Mouse (Mus musculus) retina, postnatal 7 days (tissue): ENCODE results near the gene Vmn2r70.

ENCODE experiments used
- DNase-seq: peaks from one replicate; pipeline ENCODE4 v3.0.0-alpha.2; 2012; ENCODE audit warnings: low read depth, low spot score

Vmn2r70 gene

DNA sequence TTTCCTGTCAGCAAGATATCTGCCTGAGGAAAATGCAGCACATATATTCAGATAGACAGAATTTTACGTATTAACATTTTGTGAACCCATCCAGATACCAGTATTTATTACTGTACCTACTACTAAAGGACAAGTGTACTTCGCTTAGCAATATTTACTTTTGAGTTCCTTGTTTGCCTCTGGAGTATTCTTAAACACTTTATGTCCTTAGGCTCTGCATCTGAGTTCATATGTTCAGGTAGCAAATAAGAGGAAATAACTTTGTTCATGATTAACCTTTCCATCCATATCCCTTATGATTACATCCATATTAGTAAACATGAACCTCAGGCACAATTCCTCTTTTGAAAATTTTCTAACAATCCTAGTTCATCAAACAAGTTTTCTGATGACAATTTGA is at the start of gene Vmn2r70:
Gene Vmn2r70, minus strand, starts transcription at position 101 of the 400 bp plus-strand sequence.
- no peak for DNase-seq

DNA sequence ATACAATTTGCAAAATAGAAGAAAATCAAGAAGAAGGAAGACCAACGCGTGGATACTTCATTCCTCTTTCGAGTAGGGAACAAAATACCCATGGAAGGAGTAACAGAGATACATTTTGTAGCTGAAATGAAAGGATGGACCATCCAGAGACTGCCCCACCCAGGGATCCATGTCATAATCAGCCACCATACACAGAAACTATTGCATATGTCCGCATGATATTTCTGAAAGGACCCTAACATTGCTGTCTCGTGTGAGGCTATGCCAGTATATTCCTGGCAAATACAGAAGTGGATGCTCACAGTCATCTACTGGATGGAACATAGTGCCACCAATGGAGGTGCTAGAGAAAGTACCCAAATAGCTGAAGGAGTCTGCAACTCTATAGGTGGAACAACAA is 6.2 kb downstream of the Vmn2r70 start, which contains the start of gene Vmn2r71:
Gene Vmn2r71, plus strand, starts transcription at position 301 of the 400 bp plus-strand sequence.
- no peak for DNase-seq

DNA sequence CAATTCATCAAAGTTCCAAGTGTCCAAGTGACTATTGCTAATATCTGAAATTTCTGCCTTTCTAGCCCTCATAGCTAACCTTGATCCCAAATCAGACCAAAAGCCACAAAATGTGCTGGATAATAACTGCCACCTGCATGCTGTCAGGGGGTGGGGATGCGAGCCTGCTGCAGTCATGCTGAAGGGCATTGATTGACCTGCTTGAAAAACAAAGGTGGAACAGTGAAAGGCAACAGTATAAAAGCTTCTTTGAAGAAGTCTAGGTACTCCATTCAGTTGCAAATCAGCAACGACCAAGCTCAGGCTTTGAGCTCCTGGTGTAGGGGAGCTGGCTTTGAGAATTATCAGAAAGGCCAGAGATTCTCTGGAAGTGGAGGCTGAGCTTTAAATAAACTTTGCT is 25.9 kb downstream of the Vmn2r70 start:
- DNase-seq = no peak

DNA sequence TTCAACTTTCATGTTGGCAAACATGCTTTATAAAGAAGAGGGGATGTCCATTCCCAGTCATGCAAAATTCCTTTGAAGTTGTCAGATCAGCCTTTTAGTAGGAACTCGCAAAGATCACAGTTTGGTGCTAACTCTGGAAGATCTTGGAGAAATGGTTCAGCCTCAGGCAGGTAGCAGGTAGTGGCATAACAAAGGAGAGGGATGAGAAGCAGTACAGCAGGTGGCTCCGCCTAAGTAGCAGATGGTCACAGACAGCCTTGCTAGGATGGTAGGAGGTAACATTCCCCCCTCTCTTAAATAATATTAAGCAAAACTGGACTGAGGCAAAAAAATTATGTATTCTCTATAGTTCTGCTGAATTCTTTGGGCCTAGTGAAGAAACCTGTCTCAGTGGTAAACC is 26.9 kb downstream of the Vmn2r70 start:
- DNase-seq = no peak
